Mouse (Mus musculus) heart, adult 11 months (tissue): ENCODE measurements around the gene Slc12a3.
A peak's percentile ranks its signal among the peaks of the same experiment; 100 is the strongest.

Experiments
- DNase-seq: peaks from one replicate; pipeline ENCODE4 v3.0.0; 2022

Gene Slc12a3

GRCm38 (mm10) chr8:94333345-94333744 is 4.3 kb downstream of the Slc12a3 start:
- DNase-seq = no peak

- no peak for DNase-seq
Measured at GRCm38 (mm10) chr8:94337559-94337958, 8.6 kb downstream of the Slc12a3 start.

GRCm38 (mm10) chr8:94340796-94341195 is 11.8 kb downstream of the Slc12a3 start:
- DNase-seq = peak; percentile 94

GRCm38 (mm10) chr8:94342691-94343090 is 13.7 kb downstream of the Slc12a3 start:
- DNase-seq = peak; percentile 88

GRCm38 (mm10) chr8:94343290-94343689 is 14.3 kb downstream of the Slc12a3 start:
- peak; percentile 96 for DNase-seq

GRCm38 (mm10) chr8:94343778-94344320 is 14.8 kb downstream of the Slc12a3 start:
- peak; percentile 91 for DNase-seq

- DNase-seq = no peak
Measured at GRCm38 (mm10) chr8:94345657-94346056, 16.7 kb downstream of the Slc12a3 start.

GRCm38 (mm10) chr8:94346264-94346663 is 17.3 kb downstream of the Slc12a3 start:
- DNase-seq = peak; percentile 87

GRCm38 (mm10) chr8:94348425-94348824 is 19.4 kb downstream of the Slc12a3 start:
- DNase-seq = peak; percentile 90

- DNase-seq = peak; percentile 94
Measured at GRCm38 (mm10) chr8:94354069-94354531, 25.1 kb downstream of the Slc12a3 start.

GRCm38 (mm10) chr8:94354571-94354970 is 25.6 kb downstream of the Slc12a3 start:
- peak; percentile 96 for DNase-seq

- peak; percentile 96 for DNase-seq
Measured at GRCm38 (mm10) chr8:94357220-94357619, 28.2 kb downstream of the Slc12a3 start.

GRCm38 (mm10) chr8:94358541-94358940 is 29.5 kb downstream of the Slc12a3 start:
- peak; percentile 98 for DNase-seq

GRCm38 (mm10) chr8:94361774-94362431 is 32.9 kb downstream of the Slc12a3 start:
- DNase-seq = peak; percentile 97

- peak; percentile 98 for DNase-seq
Measured at GRCm38 (mm10) chr8:94362607-94363239, 33.7 kb downstream of the Slc12a3 start.

- peak; percentile 99 for DNase-seq
Measured at GRCm38 (mm10) chr8:94363288-94363688, 34.3 kb downstream of the Slc12a3 start.

GRCm38 (mm10) chr8:94363906-94364305 is 34.9 kb downstream of the Slc12a3 start:
- DNase-seq = peak; percentile 97

- DNase-seq = no peak
Measured at GRCm38 (mm10) chr8:94364686-94365312, 35.8 kb downstream of the Slc12a3 start.

GRCm38 (mm10) chr8:94365410-94365981 is 36.5 kb downstream of the Slc12a3 start:
- peak; percentile 97 for DNase-seq

- DNase-seq = peak; percentile 93
Measured at GRCm38 (mm10) chr8:94370839-94371238, 41.8 kb downstream of the Slc12a3 start.

- no peak for DNase-seq
Measured at GRCm38 (mm10) chr8:94372955-94373599, 44.1 kb downstream of the Slc12a3 start.

- peak; percentile 86 for DNase-seq
Measured at GRCm38 (mm10) chr8:94375551-94375991, 46.6 kb downstream of the Slc12a3 start.

GRCm38 (mm10) chr8:94376176-94376575 is 47.2 kb downstream of the Slc12a3 start:
- DNase-seq = no peak
